Mouse (Mus musculus) kidney, embryonic 16.5 days (tissue): ENCODE measurements at regions not wholly inside any gene's neighbourhood (a gene's known extent, or its start where the extent isn't known, plus 50 kb on each side); places are given as distances from the start of the nearest gene placed in this dataset.

Experiments used
- ATAC-seq: fragments of 200-750 bp; cut with Nextera tagmentation; 2 replicates; pipeline ENCODE4 v1.8.0; 2017; ENCODE audit warnings: moderate TSS enrichment; ENCODE audit not compliant: low FRiP score, low TSS enrichment
- H3K27ac ChIP-seq: fragments of 300-500 bp; sonication (generic); 2 replicates; pipeline ENCODE4 v1.5.1; 2014; ENCODE audit warnings: low read length
- H3K27me3 ChIP-seq: fragments of 300-500 bp; sonication (generic); 2 replicates; pipeline ENCODE4 v1.6.1; 2014; ENCODE audit warnings: low read length, control low read depth, mixed read lengths; ENCODE audit not compliant: insufficient read depth
- H3K36me3 ChIP-seq: fragments of 300-500 bp; sonication (generic); 2 replicates; pipeline ENCODE4 v1.6.1; 2014; ENCODE audit warnings: low read length, control low read depth, mixed read lengths; ENCODE audit not compliant: insufficient read depth
- H3K4me1 ChIP-seq: fragments of 300-500 bp; sonication (generic); 2 replicates; pipeline ENCODE4 v1.6.1; 2014; ENCODE audit warnings: low read length, control low read depth, mixed read lengths; ENCODE audit not compliant: insufficient read depth
- H3K4me2 ChIP-seq: fragments of 300-500 bp; sonication (generic); replicated peaks from 2 replicates; pipeline ENCODE4 v1.6.1; 2014; ENCODE audit warnings: low read depth, low read length
- H3K4me3 ChIP-seq: fragments of 300-500 bp; sonication (generic); 2 replicates; pipeline ENCODE4 v1.5.1; 2014; ENCODE audit warnings: mild to moderate bottlenecking, low read length
- H3K9ac ChIP-seq: fragments of 300-500 bp; sonication (generic); replicated peaks from 2 replicates; pipeline ENCODE4 v1.6.1; 2014; ENCODE audit warnings: low read length
- H3K9me3 ChIP-seq: fragments of 300-500 bp; sonication (generic); 2 replicates; pipeline ENCODE4 v1.6.1; 2016; ENCODE audit warnings: low read length, control low read depth
- WGBS: fragments of 180-500 bp; shearing (Covaris S2); extraction: QIAGEN DNeasy Blood & Tissue Kit; methylation state at CpG from one replicate; pipeline ENCODE4 v1.1.7; 2014; 5-methylcytosine and 5-hydroxymethylcytosine counted together

GRCm38 (mm10) chr11:19737807-19738206 lies 186.4 kb upstream of the Spred2 start:
- Histone ChIP-seq H3K4me3 (no peak overlapping the region), H3K9ac (no peak overlapping the region), H3K36me3 (no peaks in the 10 kb centered on the region), H3K27me3 (no peaks in the 10 kb centered on the region), H3K9me3 (0 out of 2 replicates have a peak, but pooled peaks cover 4% of the 10 kb centered on the region), H3K27ac (peak overlapping the region; percentile 78), H3K4me1 (peaks cover 22% of the 10 kb centered on the region), H3K4me2 (no peak overlapping the region)
- 11% methylated on average over 5 of the region's 5 CpGs for WGBS
- ATAC-seq = peak; percentile 50

- peaks cover 22% of the 10 kb centered on the region for H3K4me1 ChIP-seq
- no peak for ATAC-seq
- no peak overlapping the region for H3K27ac ChIP-seq
- no peaks in the 10 kb centered on the region for H3K36me3 ChIP-seq
- 0 out of 2 replicates have a peak, but pooled peaks cover 4% of the 10 kb centered on the region for H3K9me3 ChIP-seq
- no peaks in the 10 kb centered on the region for H3K27me3 ChIP-seq
- H3K4me3 ChIP-seq = no peak overlapping the region
- H3K9ac ChIP-seq = no peak overlapping the region
- H3K4me2 ChIP-seq = no peak overlapping the region
- 50% methylated on average over 9 of the region's 9 CpGs for WGBS
These were observed 184.5 kb upstream of the Spred2 start for GRCm38 (mm10) chr11:19739527-19740151.

DNA sequence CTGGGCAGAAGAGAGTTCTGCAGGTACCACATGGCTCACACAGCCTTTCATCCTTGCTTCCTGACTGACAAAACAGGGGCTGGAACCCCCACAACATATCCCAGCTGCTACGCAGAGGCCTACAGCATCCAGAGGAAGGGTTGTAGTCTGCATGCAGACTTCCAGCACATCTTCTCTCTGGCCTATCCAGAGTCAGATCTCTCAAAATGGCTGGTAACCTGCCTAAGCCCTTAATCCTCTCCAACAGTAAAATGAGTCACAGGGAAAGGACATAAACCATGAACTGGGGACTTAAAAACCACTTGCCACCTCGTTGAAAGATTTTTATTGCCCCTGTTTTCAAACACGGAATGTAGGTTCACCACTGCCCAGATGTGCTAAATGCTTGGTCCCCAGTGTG lies 183.6 kb upstream of the Spred2 start:
- ATAC-seq = no peak
- H3K9ac ChIP-seq = no peak overlapping the region
- WGBS = 61% methylated on average over 3 of the region's 3 CpGs
- H3K4me2 ChIP-seq = no peak overlapping the region
- no peaks in the 10 kb centered on the region for H3K27me3 ChIP-seq
- 0 out of 2 replicates have a peak, but pooled peaks cover 4% of the 10 kb centered on the region for H3K9me3 ChIP-seq
- no peak overlapping the region for H3K27ac ChIP-seq
- H3K4me1 ChIP-seq = peaks cover 22% of the 10 kb centered on the region
- H3K36me3 ChIP-seq = no peaks in the 10 kb centered on the region
- H3K4me3 ChIP-seq = no peak overlapping the region

DNA sequence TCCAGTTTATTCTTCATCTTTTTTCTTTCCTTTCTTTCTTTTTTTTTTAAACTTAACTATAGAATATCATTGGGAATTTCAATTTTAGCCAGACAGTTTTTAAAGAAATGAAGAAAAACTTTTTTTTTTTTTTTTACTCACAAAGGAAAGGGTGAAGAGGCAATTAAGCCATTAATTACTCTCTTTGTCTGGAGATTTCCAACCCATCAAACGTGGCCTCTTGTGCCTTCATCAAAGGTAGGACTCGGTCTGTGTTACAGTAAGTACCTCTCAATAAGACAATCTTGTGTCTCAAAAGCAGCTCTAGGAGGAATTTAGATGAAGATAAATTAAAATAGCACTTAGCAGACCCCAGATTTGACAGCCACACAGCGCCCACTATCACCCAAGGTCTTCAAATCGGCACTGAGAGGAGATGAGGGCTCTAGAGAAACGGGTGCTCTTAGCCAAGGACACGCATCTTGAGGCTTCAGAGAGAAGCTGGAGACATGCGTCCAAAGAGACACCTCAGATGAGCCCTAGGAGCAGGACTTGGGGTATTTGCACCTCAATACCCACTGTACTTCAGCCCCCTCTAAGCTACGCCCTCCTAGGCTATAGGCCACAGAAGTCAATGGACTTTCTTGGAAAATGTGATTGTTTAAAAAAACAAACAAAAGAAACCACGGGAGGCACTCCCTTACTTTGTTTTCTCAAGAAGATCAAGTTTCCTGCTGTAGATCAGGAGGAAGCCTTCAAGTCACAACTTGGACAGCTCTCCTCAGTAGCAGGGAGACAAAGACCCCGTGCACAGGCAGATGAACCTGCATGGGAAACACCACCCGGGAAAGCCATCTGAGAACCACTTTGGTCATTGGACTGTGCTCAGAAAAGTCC lies 176.8 kb upstream of the Spred2 start:
- Histone ChIP-seq H3K9me3 (no peaks in the 10 kb centered on the region), H3K27ac (0 out of 2 replicates have a peak overlapping the region, but pooled peaks have one; percentile 20), H3K4me1 (peaks cover 20% of the 10 kb centered on the region), H3K4me3 (no peak overlapping the region), H3K36me3 (no peaks in the 10 kb centered on the region), H3K9ac (no peak overlapping the region), H3K4me2 (0 out of 2 replicates have a peak overlapping the region, but pooled peaks have one; percentile 15), H3K27me3 (no peaks in the 10 kb centered on the region)
- WGBS = 27% methylated on average over 11 of the region's 11 CpGs
- ATAC-seq = peak; percentile 82

DNA sequence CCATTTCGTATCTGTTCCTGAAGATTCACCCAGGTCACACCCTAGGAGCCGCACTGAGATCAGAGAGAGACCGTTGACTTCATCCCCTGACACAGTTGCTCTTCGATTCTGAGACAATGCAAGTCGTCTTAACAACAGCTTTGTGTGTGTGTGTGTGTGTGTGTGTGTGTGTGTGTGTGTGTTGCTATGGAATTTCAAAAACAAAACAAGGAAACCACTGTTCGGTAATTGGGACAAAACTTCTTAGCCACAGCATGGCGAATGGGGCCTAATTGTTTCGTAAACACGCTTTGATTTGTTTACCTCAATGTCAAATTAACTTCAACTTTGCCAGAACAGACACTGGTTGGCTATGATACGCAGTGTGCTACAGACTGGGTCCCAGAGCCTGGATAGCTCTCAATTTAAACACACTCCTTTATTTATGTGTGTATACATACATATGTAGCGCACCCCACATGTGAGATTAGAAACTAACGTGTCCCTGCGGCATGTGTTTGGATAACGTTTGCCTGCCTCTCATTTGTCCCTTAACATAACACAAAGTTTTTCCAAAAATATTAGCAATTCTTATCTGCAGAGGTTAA lies 176.1 kb upstream of the Spred2 start:
- Histone ChIP-seq H3K36me3 (no peaks in the 10 kb centered on the region), H3K9me3 (no peaks in the 10 kb centered on the region), H3K4me3 (no peak overlapping the region), H3K4me1 (peaks cover 20% of the 10 kb centered on the region), H3K27me3 (no peaks in the 10 kb centered on the region), H3K27ac (0 out of 2 replicates have a peak overlapping the region, but pooled peaks have one; percentile 20), H3K9ac (no peak overlapping the region), H3K4me2 (0 out of 2 replicates have a peak overlapping the region, but pooled peaks have one; percentile 15)
- WGBS = 43% methylated on average over 14 of the region's 14 CpGs
- ATAC-seq = no peak

GRCm38 (mm10) chr11:19758892-19759291 lies 165.3 kb upstream of the Spred2 start:
- no peaks in the 10 kb centered on the region for H3K36me3 ChIP-seq
- no peaks in the 10 kb centered on the region; the same call in 1 of the 2 replicates for H3K27me3 ChIP-seq
- WGBS = 59% methylated on average over 4 of the region's 4 CpGs
- H3K4me3 ChIP-seq = no peak overlapping the region
- peak; percentile 36; the same call in 1 of the 2 replicates for ATAC-seq
- H3K4me2 ChIP-seq = no peak overlapping the region
- H3K4me1 ChIP-seq = peaks cover 8% of the 10 kb centered on the region; the same call in 1 of the 2 replicates
- H3K9me3 ChIP-seq = no peaks in the 10 kb centered on the region
- no peak overlapping the region for H3K9ac ChIP-seq
- H3K27ac ChIP-seq = no peak overlapping the region

DNA sequence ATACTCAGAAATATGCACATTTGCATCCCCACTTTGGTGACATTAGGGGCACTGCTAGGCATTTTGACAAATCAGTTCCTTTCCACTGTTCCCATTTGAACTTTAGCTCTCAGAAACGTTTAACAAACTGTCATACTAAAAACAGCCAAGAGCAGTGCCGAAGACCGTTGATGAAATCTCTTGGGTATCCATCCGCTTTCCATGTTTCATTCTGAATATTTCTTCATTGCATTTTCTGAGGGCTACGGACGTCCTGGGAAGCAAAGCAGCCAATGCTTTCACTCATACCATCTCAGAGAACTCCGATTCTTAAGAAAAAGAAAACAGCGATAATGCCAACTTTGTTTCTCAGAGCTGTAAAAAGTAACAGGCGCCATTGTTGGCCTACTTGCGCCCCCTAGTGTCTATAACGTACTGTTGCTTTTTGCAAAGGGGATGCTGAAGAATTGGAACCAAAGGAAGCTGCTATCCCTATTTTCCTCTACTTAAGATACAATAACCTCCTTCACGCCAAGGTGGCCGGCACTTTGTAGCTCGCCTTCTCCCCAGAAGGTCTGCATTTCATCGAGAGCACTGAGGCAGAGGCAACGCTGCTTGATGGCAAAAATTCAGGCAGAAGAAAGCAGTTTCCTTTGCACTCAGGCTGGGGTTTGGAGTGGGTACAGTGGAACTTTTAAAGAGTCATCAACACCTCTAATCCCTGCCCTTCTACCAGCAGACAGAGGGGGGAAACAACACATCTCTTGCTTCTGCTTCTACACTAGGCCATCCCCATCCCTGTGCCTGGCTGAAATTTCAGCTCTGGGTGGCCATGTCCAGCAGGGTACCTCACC lies 163.1 kb upstream of the Spred2 start:
- Histone ChIP-seq H3K4me1 (peaks cover 8% of the 10 kb centered on the region; the same call in 1 of the 2 replicates), H3K27ac (no peak overlapping the region; the same call in 1 of the 2 replicates), H3K27me3 (no peaks in the 10 kb centered on the region; the same call in 1 of the 2 replicates), H3K4me2 (peak overlapping the region; percentile 47), H3K9me3 (no peaks in the 10 kb centered on the region), H3K9ac (peak overlapping the region; percentile 43), H3K36me3 (no peaks in the 10 kb centered on the region), H3K4me3 (peak overlapping the region; percentile 42)
- ATAC-seq = no peak
- whole genome bisulfite sequencing = 8% methylated on average over 16 of the region's 16 CpGs

- WGBS = 49% methylated on average over 4 of the region's 4 CpGs
- no peak overlapping the region for H3K27ac ChIP-seq
- no peak for ATAC-seq
These were observed 162.5 kb upstream of the Spred2 start for GRCm38 (mm10) chr11:19761694-19761976.

GRCm38 (mm10) chr11:19767316-19767715 lies 156.9 kb upstream of the Spred2 start:
- WGBS = 90% methylated on average over 5 of the region's 5 CpGs
- H3K4me3 ChIP-seq = no peak overlapping the region
- no peaks in the 10 kb centered on the region for H3K27me3 ChIP-seq
- no peaks in the 10 kb centered on the region for H3K36me3 ChIP-seq
- no peak overlapping the region for H3K9ac ChIP-seq
- no peaks in the 10 kb centered on the region for H3K4me1 ChIP-seq
- H3K4me2 ChIP-seq = no peak overlapping the region
- no peaks in the 10 kb centered on the region for H3K9me3 ChIP-seq
- no peak overlapping the region for H3K27ac ChIP-seq
- no peak for ATAC-seq

More at GRCm38 (mm10) chr11:19761694-19761976, 162.5 kb upstream of the Spred2 start:
- H3K27me3 ChIP-seq = no peaks in the 10 kb centered on the region; the same call in 1 of the 2 replicates
- H3K4me2 ChIP-seq = no peak overlapping the region
- H3K9ac ChIP-seq = no peak overlapping the region
- no peaks in the 10 kb centered on the region for H3K9me3 ChIP-seq
- no peak overlapping the region for H3K4me3 ChIP-seq
- peaks cover 8% of the 10 kb centered on the region; the same call in 1 of the 2 replicates for H3K4me1 ChIP-seq
- no peaks in the 10 kb centered on the region for H3K36me3 ChIP-seq
